Mouse (Mus musculus): ENCODE data around the gene Slc16a10.
"Not testable (repeated sequence)": the region's sequence is repeated elsewhere in the genome, so short reads cannot be mapped to it uniquely, and the experiment has no call there.

Slc16a10 gene

GRCm38 (mm10) chr10:40019492-40019891 is 122.6 kb downstream of the Slc16a10 start:
- TF ChIP-seq POU5F1 (IDR thresholded peaks at IDR 0.05; ENCODE audit: borderline replicate concordance, low read length): no peak
- TF ChIP-seq CTCF (conservative IDR thresholded peaks at IDR 0.05; ENCODE audit: low read length): no peak
- no peak for TF ChIP-seq NANOG (IDR thresholded peaks at IDR 0.05; ENCODE audit: borderline replicate concordance, low read length)
- H3K4me3 ChIP-seq (replicated peaks; ENCODE audit: low read length): no peak overlapping the region
- H3K36me3 ChIP-seq (ENCODE audit: insufficient read depth, low read length): no peaks in the 10 kb centered on the region
- H3K4me1 ChIP-seq (replicated peaks; ENCODE audit: low read depth, low read length): 0 out of 2 replicates have a peak, but pooled peaks cover 5% of the 10 kb centered on the region
- H3K9me3 ChIP-seq (ENCODE audit: low read length): no peaks in the 10 kb centered on the region
- peaks cover 38% of the 10 kb centered on the region for H3K27me3 ChIP-seq (ENCODE audit: insufficient read depth, low read length)

GRCm38 (mm10) chr10:40018261-40018860 is 123.7 kb downstream of the Slc16a10 start:
- no peaks in the 10 kb centered on the region for H3K9me3 ChIP-seq (ENCODE audit: low read length)
- no peaks in the 10 kb centered on the region for H3K4me1 ChIP-seq (replicated peaks; ENCODE audit: low read depth, low read length)
- peaks cover 28% of the 10 kb centered on the region for H3K27me3 ChIP-seq (ENCODE audit: insufficient read depth, low read length)
- H3K4me3 ChIP-seq (replicated peaks; ENCODE audit: low read length): no peak overlapping the region
- H3K36me3 ChIP-seq (ENCODE audit: insufficient read depth, low read length): no peaks in the 10 kb centered on the region
- TF ChIP-seq POU5F1 (IDR thresholded peaks at IDR 0.05; ENCODE audit: borderline replicate concordance, low read length) (no peak), NANOG (IDR thresholded peaks at IDR 0.05; ENCODE audit: borderline replicate concordance, low read length) (no peak), CTCF (conservative IDR thresholded peaks at IDR 0.05; ENCODE audit: low read length) (no peak)

- no peaks in the 10 kb centered on the region for H3K36me3 ChIP-seq (ENCODE audit: insufficient read depth, low read length)
Measured at GRCm38 (mm10) chr10:40009591-40009990, 132.5 kb downstream of the Slc16a10 start.

GRCm38 (mm10) chr10:40008847-40009246 is 133.2 kb downstream of the Slc16a10 start:
- not testable (repeated sequence) for H3K4me3 ChIP-seq (replicated peaks; ENCODE audit: low read length); H3K36me3 ChIP-seq (ENCODE audit: insufficient read depth, low read length); H3K27me3 ChIP-seq (ENCODE audit: insufficient read depth, low read length); H3K9me3 ChIP-seq (ENCODE audit: low read length)
- H3K4me1 ChIP-seq (replicated peaks; ENCODE audit: low read depth, low read length): peaks cover 30% of the 10 kb centered on the region

More at GRCm38 (mm10) chr10:40009591-40009990, 132.5 kb downstream of the Slc16a10 start:
- H3K4me3 ChIP-seq (replicated peaks; ENCODE audit: low read length): no peak overlapping the region
- peaks cover 6% of the 10 kb centered on the region for H3K27me3 ChIP-seq (ENCODE audit: insufficient read depth, low read length)
- H3K4me1 ChIP-seq (replicated peaks; ENCODE audit: low read depth, low read length): peaks cover 30% of the 10 kb centered on the region
- TF ChIP-seq POU5F1 (IDR thresholded peaks at IDR 0.05; ENCODE audit: borderline replicate concordance, low read length): no peak
- TF ChIP-seq CTCF (conservative IDR thresholded peaks at IDR 0.05; ENCODE audit: low read length): no peak
- no peak for TF ChIP-seq NANOG (IDR thresholded peaks at IDR 0.05; ENCODE audit: borderline replicate concordance, low read length)
- H3K9me3 ChIP-seq (ENCODE audit: low read length): no peaks in the 10 kb centered on the region

GRCm38 (mm10) chr10:40007953-40008352 is 134.1 kb downstream of the Slc16a10 start:
- TF ChIP-seq CTCF (conservative IDR thresholded peaks at IDR 0.05; ENCODE audit: low read length): no peak
- TF ChIP-seq POU5F1 (IDR thresholded peaks at IDR 0.05; ENCODE audit: borderline replicate concordance, low read length): no peak
- no peak for TF ChIP-seq NANOG (IDR thresholded peaks at IDR 0.05; ENCODE audit: borderline replicate concordance, low read length)
- no peak overlapping the region for H3K4me3 ChIP-seq (replicated peaks; ENCODE audit: low read length)
- peaks cover 6% of the 10 kb centered on the region for H3K27me3 ChIP-seq (ENCODE audit: insufficient read depth, low read length)
- H3K9me3 ChIP-seq (ENCODE audit: low read length): no peaks in the 10 kb centered on the region
- no peaks in the 10 kb centered on the region for H3K36me3 ChIP-seq (ENCODE audit: insufficient read depth, low read length)
- H3K4me1 ChIP-seq (replicated peaks; ENCODE audit: low read depth, low read length): peaks cover 30% of the 10 kb centered on the region

DNA sequence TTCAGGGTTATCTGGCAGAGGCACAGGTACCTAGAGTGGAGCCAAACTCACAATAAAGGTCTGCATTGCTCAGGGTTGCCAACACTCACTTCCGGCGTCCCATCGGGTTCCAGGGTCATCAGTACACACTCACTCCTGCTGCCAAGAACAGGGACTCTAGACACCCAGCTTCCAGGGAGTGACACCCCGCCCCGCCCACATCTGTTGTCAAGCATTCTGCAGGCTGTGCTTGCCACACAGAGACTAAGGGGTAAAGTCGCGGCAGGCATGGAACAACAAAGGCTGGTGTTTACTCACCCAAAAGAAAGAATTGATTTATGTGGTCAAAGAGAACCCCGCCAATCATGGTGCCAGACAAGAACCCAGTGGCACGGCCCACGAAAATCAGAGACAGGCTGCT is 135.1 kb downstream of the Slc16a10 start:
- peak overlapping the region; percentile 58 for H3K4me3 ChIP-seq (replicated peaks; ENCODE audit: low read length)
- no peaks in the 10 kb centered on the region for H3K36me3 ChIP-seq (ENCODE audit: insufficient read depth, low read length)
- TF ChIP-seq NANOG (IDR thresholded peaks at IDR 0.05; ENCODE audit: borderline replicate concordance, low read length) (no peak), POU5F1 (IDR thresholded peaks at IDR 0.05; ENCODE audit: borderline replicate concordance, low read length) (no peak), CTCF (conservative IDR thresholded peaks at IDR 0.05; ENCODE audit: low read length) (no peak)

GRCm38 (mm10) chr10:40000746-40001145 is 141.3 kb downstream of the Slc16a10 start:
- TF ChIP-seq NANOG (IDR thresholded peaks at IDR 0.05; ENCODE audit: borderline replicate concordance, low read length): no peak
- no peak for TF ChIP-seq CTCF (conservative IDR thresholded peaks at IDR 0.05; ENCODE audit: low read length)
- no peak for TF ChIP-seq POU5F1 (IDR thresholded peaks at IDR 0.05; ENCODE audit: borderline replicate concordance, low read length)
- peaks cover 17% of the 10 kb centered on the region for H3K9me3 ChIP-seq (ENCODE audit: low read length)
- no peak overlapping the region for H3K4me3 ChIP-seq (replicated peaks; ENCODE audit: low read length)
- H3K36me3 ChIP-seq (ENCODE audit: insufficient read depth, low read length): no peaks in the 10 kb centered on the region
- peaks cover 11% of the 10 kb centered on the region for H3K4me1 ChIP-seq (replicated peaks; ENCODE audit: low read depth, low read length)
- H3K27me3 ChIP-seq (ENCODE audit: insufficient read depth, low read length): 0 out of 2 replicates have a peak, but pooled peaks cover 3% of the 10 kb centered on the region

More for the DNA sequence above, 135.1 kb downstream of the Slc16a10 start:
- Histone ChIP-seq H3K4me1 (replicated peaks; ENCODE audit: low read depth, low read length) (peaks cover 30% of the 10 kb centered on the region), H3K9me3 (ENCODE audit: low read length) (no peaks in the 10 kb centered on the region), H3K27me3 (ENCODE audit: insufficient read depth, low read length) (peaks cover 6% of the 10 kb centered on the region)

DNA sequence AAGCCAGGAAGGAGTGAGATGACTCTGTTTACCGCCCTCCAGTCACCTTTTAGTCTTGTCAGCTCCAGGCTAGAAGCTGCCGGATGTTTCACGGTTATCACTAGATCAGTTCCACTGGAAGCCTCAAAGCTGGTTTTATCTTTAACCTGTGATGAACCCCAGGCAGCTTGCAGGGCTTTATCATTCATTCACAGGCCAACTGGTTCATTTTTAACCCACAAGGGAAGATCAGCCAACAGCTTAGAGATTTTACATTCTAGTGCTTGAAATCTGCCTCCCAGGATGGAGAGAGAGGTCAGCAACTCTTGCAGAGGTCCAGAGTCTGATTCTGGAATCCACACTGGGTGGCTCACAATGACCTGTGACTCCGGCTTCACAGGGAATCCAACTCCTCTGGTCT is 150.9 kb downstream of the Slc16a10 start:
- Histone ChIP-seq H3K4me1 (replicated peaks; ENCODE audit: low read depth, low read length) (0 out of 2 replicates have a peak, but pooled peaks cover 4% of the 10 kb centered on the region), H3K36me3 (ENCODE audit: insufficient read depth, low read length) (no peaks in the 10 kb centered on the region), H3K4me3 (replicated peaks; ENCODE audit: low read length) (no peak overlapping the region), H3K9me3 (ENCODE audit: low read length) (peaks cover 19% of the 10 kb centered on the region), H3K27me3 (ENCODE audit: insufficient read depth, low read length) (peaks cover 16% of the 10 kb centered on the region)
- TF ChIP-seq CTCF (conservative IDR thresholded peaks at IDR 0.05; ENCODE audit: low read length): no peak
- no peak for TF ChIP-seq POU5F1 (IDR thresholded peaks at IDR 0.05; ENCODE audit: borderline replicate concordance, low read length)
- no peak for TF ChIP-seq NANOG (IDR thresholded peaks at IDR 0.05; ENCODE audit: borderline replicate concordance, low read length)

- Histone ChIP-seq H3K36me3 (ENCODE audit: insufficient read depth, low read length) (no peaks in the 10 kb centered on the region), H3K4me1 (replicated peaks; ENCODE audit: low read depth, low read length) (0 out of 2 replicates have a peak, but pooled peaks cover 4% of the 10 kb centered on the region), H3K27me3 (ENCODE audit: insufficient read depth, low read length) (peaks cover 19% of the 10 kb centered on the region), H3K9me3 (ENCODE audit: low read length) (no peaks in the 10 kb centered on the region), H3K4me3 (replicated peaks; ENCODE audit: low read length) (no peak within 1 kb of the TSS)
- TF ChIP-seq POU5F1 (IDR thresholded peaks at IDR 0.05; ENCODE audit: borderline replicate concordance, low read length): no peak
- no peak for TF ChIP-seq CTCF (conservative IDR thresholded peaks at IDR 0.05; ENCODE audit: low read length)
Measured at GRCm38 (mm10) chr10:39986466-39986865, 155.6 kb downstream of the Slc16a10 start, which contains the start of gene Mfsd4b5. Gene Mfsd4b5 (minus strand): TSS chr10:39986646.
